Mouse (Mus musculus) common myeloid progenitor, adult 5-6 weeks (primary cell): Measurements from ENCODE around the gene Hrh2. TPM values are rescaled to one million over a fixed set of nuclear protein-coding genes. Genes with fewer than 3 reads are reported as not detected.
A peak's percentile ranks its signal among the peaks of the same experiment; 100 is the strongest.

Experiments
- ATAC-seq: replicated peaks from 2 replicates; pipeline ENCODE4 v1.8.0; 2016; ENCODE audit warnings: low read depth, mild to moderate bottlenecking, moderate TSS enrichment, inconsistent platforms; ENCODE audit not compliant: poor library complexity, severe bottlenecking
- total RNA-seq: library from RNA; stranded (forward); fragments of 200-1000, 187-1606 nt; gene quantifications from 2 replicates; pipeline ENCODE4 v1.2.3, GENCODE M21; 2017

Gene Hrh2
- total RNA-seq, 1 experiment from 2014 or later, result 3.8 TPM

DNA sequence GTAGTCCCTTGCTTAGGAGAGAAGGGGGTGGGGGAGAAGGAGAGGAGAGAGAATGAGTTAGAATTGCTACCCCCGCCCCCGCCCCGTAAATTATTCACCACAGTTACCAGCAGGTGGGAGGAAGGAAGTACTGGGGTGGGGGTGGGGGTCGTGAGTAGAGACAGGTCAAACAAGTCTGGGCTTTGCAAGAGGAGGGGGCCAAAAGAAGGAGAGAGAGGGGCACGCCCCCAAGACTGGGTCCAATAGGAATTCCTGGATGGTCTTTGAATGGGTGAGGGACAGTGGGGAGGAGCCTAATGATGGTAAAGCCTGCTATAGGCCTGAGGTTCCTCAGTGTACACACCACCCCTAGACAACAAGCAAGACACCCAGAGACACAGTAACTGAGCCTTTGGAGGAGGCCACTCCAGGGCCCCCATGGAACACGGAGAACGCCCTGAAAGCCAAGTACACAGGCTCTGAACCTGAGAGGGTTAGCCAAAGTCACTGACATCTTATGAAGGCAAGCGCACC is 66.4 kb downstream of the Hrh2 start:
- ATAC-seq, result no peak

GRCm38 (mm10) chr13:54260318-54260717 is 68.4 kb downstream of the Hrh2 start:
- no peak for ATAC-seq

DNA sequence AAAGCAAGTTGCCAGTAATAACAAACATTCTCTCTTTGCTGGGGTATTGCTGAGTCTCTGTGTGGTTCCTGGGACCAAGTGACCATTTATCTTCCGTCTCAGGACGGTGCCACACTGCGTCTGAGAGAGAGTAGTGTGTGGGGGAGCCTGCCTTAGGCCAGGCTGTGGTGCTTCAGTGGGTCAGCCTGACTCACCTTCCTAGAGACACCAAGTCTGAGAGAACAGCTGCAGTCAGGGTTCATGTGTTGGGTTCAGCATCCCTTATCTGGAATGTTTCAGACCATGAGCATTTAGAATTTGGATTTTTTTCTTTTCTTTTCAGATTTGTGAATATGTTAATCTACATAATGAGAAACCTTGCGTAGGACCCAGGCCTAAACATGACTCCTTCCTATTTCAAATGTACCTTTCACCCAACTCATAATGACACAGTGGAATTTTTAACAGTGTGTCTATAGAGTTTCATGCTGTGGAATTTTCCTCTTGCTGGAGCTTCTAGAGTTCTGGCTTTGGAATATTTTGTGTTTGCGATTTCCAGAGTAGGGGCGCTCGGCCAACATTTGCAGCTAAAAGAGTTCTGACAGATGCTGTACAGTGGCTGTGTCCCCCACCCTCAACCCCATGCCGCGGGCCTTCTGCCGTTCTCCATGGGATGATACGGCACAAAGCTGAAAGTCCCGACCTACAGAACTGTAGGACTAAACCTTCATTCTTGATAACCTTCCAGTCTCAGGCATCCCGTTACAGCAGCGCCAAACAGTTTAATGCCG is 71.0 kb downstream of the Hrh2 start:
- no peak for ATAC-seq

- no peak for ATAC-seq
These were observed 71.7 kb downstream of the Hrh2 start for GRCm38 (mm10) chr13:54263641-54264040.

- ATAC-seq, result no peak
These were observed 74.5 kb downstream of the Hrh2 start for GRCm38 (mm10) chr13:54266472-54266871.

- no peak for ATAC-seq
These were observed 77.2 kb downstream of the Hrh2 start for GRCm38 (mm10) chr13:54269087-54269486.

DNA sequence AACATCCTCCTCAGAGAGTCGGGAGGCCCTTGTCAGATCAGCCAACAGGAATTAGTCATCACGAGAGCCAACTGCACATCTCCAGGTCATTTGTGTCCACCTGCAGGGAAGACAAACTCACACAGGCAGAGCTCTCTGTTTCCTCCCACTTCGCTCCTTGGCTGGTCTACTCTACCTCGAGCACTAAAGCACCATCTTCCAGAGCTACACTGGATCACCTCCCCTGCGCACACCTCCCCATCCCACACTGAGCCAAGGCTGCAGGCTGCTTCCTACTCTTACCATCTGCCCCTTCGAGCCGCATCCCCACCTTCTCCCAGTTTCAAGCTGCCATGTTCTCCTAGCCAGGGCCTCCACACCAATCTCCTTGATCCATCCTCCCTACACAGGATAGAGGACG is 77.7 kb downstream of the Hrh2 start:
- no peak for ATAC-seq

DNA sequence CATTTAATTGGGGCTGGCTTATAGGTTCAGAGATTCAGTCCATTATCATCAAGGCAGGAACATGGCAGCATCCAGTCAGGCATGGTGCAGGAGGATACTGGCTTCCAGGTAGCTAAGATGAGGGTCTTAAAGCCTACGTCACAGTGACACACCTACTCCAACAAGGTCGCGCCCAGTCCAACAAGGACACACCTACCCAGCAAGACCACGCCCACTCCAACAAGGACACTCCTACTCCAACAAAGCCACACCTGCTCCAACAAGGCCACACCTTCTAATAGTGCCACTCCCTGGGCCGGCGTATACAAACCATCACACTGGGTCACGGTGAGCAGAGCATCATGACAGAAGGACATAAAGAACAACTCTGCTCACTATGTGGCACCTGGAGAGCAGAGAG is 80.1 kb downstream of the Hrh2 start:
- no peak for ATAC-seq

- no peak for ATAC-seq
These were observed 85.5 kb downstream of the Hrh2 start for GRCm38 (mm10) chr13:54277406-54277805.

DNA sequence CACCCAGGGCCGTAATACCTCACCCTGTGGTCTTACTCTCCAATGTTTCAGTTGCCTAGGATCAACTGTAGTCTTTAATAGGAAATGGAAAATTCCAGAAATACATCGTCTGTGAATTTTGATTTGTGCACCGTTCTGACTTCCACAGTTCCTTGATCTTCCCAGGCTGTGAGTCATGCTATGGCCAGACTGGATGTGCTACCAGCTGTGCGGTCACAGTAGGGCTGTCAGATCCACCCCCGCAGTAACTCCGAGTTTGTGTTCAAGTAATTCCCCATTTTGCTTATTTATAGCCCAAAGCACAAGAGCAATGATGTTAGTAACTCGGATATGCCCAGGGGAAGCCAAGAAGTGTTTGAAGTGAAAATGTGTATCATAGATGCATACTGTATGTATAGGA is 88.4 kb downstream of the Hrh2 start:
- ATAC-seq, result no peak

DNA sequence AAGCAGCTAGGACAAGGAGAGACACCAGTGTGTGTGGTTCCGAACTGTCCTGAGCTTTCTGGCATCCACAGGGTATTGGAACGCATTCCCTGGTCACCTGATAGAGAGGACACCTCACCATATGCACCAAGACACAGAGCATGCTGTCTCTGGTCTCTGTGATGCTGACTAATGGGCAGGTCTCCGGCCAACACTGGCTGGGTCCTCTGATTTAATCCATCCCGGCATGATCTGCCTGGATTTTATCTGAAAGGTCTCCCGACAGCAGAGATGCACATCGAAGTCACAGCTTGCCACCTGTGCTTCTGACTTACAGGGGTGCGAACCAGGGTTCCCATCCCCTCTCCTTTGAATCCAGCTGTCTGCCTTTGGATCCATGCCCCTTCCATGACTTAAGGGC is 89.2 kb downstream of the Hrh2 start:
- no peak for ATAC-seq

- ATAC-seq, result no peak
These were observed 89.7 kb downstream of the Hrh2 start for GRCm38 (mm10) chr13:54281623-54282022.

DNA sequence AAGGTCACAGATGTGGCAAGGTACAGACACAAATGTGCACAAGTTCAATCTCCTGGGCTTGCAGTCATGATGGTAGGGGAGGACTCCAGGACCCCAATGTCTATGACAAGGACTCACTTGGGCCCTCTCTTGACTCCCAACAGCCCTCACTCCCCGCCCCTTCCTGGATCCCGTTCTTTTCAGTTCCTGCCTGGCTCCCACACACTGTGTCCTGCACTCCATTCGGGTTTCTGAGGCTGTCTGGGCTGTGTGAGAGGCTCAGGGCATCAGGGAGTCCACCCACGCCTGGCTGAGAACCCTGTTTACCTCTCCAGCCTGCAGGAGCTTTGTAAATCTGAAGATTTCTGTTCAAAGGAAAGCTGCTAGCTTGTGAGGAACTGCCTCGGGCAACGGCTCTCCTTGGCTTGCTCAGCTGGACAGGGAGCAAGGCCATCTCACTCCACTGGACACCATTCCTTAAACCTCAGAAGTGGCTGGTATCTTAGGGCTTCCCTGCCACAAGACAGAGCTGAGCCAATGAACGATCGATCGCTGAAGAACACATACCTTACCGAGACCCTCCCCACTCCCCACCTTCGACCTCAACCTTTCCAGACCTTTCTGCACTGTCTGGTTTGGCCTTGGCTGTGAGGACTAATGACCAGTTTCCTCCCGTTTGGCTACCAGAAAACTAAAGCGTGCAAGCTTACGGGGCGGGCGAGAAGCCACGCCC is 90.4 kb downstream of the Hrh2 start:
- ATAC-seq, result no peak; the same call in 1 of the 2 replicates

DNA sequence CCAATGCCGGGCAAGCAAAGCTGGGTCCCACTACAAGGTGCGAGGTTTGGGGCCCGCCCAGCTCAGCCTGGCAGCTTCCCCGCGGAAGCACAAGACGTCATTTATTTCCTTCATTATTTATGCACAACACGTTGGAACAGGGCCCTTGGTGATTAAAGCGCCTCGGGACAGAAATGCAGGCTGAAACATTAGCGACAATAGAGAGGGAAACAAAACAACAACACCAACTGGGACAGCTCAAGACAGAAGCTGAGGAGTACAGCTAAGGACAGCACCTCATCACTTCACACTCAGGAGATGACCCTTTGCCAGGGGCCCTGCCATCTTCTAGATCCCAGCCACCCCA is 90.9 kb downstream of the Hrh2 start:
- peak; percentile 56; the same call in 1 of the 2 replicates for ATAC-seq

Other genes starting within 250 kb of the Hrh2 start
- 0.27 TPM in 1 of 2 replicates, not detected in the other for gene Drd1, start 136.4 kb upstream of the Hrh2 start, total RNA-seq
- 88.5 and 103 TPM in 2 replicates for gene Sfxn1, start 120.3 kb upstream of the Hrh2 start, total RNA-seq
- gene Cplx2, start 179.2 kb downstream of the Hrh2 start, total RNA-seq, result 1.4 and 2.1 TPM in 2 replicates